ENCODE assay signal across 8 mouse cellular contexts in the genomic region with DNA sequence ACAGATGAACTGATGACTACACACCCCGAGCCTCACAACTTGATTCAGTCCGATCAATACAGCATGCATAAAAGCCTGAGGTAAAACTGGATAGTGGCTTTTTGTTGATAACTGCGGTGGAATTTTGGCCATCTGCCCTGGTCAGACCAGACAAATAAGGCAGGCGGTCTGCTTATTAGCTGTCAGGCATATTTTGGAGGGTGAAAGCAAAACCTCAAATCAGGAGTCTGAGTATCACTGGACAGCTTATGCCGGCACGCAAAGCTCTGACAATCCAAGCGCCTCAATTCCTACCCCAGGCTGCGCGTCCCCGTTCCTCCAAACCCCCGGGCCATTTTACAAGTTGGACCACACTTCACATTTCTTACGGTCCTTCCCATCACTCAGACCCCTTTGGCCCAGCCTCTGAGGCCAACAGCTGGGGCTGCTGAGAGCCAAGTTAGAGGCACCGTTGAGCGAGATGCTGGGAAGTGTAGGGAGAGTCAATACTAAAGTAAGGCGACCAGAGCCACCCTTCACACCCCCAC. TPM values are rescaled to one million over a fixed set of nuclear protein-coding genes. Genes with fewer than 3 reads are reported as not detected.
A peak's percentile ranks its signal among the peaks of the same experiment; 100 is the strongest.
DNase-seq lines count a peak whose midpoint lies in the region; ATAC-seq and TF ChIP-seq lines count a peak whose summit lies in the region.
"Had no signal": no experiment of that assay in that cellular context is flagged by ENCODE, and none has a peak within 500 bp of the region (broad histone marks: within the 10 kb centered on the region; RNA-seq: fewer than 3 reads in every experiment).

No protein-coding gene starts in this region.

- H3K27me3 ChIP-seq in C2C12 (ENCODE audit: control insufficient read depth, insufficient read depth, insufficient read length), result no peaks in the 10 kb centered on the region
- peaks cover 28% of the 10 kb centered on the region for H3K27me3 ChIP-seq in liver, embryonic 12.5 days (replicated peaks)
- H3K27me3 ChIP-seq in neural tube, embryonic 12.5 days (replicated peaks), result peaks cover 3% of the 10 kb centered on the region; the same call in 1 of the 2 replicates

- H3K4me2 ChIP-seq in liver, embryonic 12.5 days, result peak overlapping the region; percentile 76
- peak overlapping the region; percentile 93 for H3K4me2 ChIP-seq in neural tube, embryonic 12.5 days (replicated peaks)

- TF ChIP-seq POLR2A in embryonic fibroblast, embryonic 13.5 days (IDR thresholded peaks at IDR 0.05; ENCODE audit: low read depth, low read length), result no peak

- H3K9ac ChIP-seq in liver, embryonic 12.5 days, result peak overlapping the region; percentile 53; the same call in 1 of the 2 replicates
- peak overlapping the region; percentile 74 for H3K9ac ChIP-seq in neural tube, embryonic 12.5 days

- no peak for TF ChIP-seq CTCF in C2C12 (IDR thresholded peaks at IDR 0.05; ENCODE audit: control insufficient read depth, insufficient read depth, insufficient read length)
- no peak for TF ChIP-seq CTCF in embryonic fibroblast, embryonic 13.5 days (IDR thresholded peaks at IDR 0.05; ENCODE audit: borderline replicate concordance, insufficient read depth, low read length)

- H3K4me1 ChIP-seq in embryonic fibroblast, embryonic 13.5 days (ENCODE audit: control insufficient read depth, insufficient read depth, low read length), result no peaks in the 10 kb centered on the region
- peaks cover 13% of the 10 kb centered on the region for H3K4me1 ChIP-seq in liver, embryonic 12.5 days
- H3K4me1 ChIP-seq in neural tube, embryonic 12.5 days, result peaks cover 18% of the 10 kb centered on the region; the same call in 1 of the 2 replicates

- H3K36me3 ChIP-seq in C2C12 (ENCODE audit: control insufficient read depth, insufficient read depth), result no peaks in the 10 kb centered on the region
- no peaks in the 10 kb centered on the region for H3K36me3 ChIP-seq in liver, embryonic 12.5 days
- H3K36me3 ChIP-seq in neural tube, embryonic 12.5 days, result no peaks in the 10 kb centered on the region

- H3K79me3 ChIP-seq in C2C12 (ENCODE audit: low read depth), result peaks cover 5% of the 10 kb centered on the region

- intact Hi-C loops in heart, postnatal 14 days (cut with DNase I), result loop anchor here (5.0 kb wide), 1 partner anchor 47 kb away; no protein-coding TSS in a partner anchor

- no peaks in the 10 kb centered on the region for H3K9me3 ChIP-seq in liver, embryonic 12.5 days (replicated peaks)
- H3K9me3 ChIP-seq in neural tube, embryonic 12.5 days, result no peaks in the 10 kb centered on the region

- 13% methylated on average over 15 of the region's 15 CpGs for WGBS in liver, embryonic 12.5 days (ENCODE audit: insufficient replicate concordance)
- WGBS in neural tube, embryonic 12.5 days, result 9% methylated on average over 15 of the region's 15 CpGs

- H3K27ac ChIP-seq in embryonic fibroblast, embryonic 13.5 days (ENCODE audit: insufficient read depth, low read length), result no peak overlapping the region
- H3K27ac ChIP-seq in liver, embryonic 12.5 days, result no peak overlapping the region
- no peak overlapping the region for H3K27ac ChIP-seq in neural tube, embryonic 12.5 days

- H3K4me3 ChIP-seq in C2C12 (ENCODE audit: insufficient read depth, poor library complexity, severe bottlenecking), result peak overlapping the region; percentile 58
- peak overlapping the region; percentile 89 for H3K4me3 ChIP-seq in embryonic fibroblast, embryonic 13.5 days (ENCODE audit: insufficient read depth, low read length)
- peak overlapping the region; percentile 63 for H3K4me3 ChIP-seq in liver, embryonic 12.5 days
- peak overlapping the region; percentile 71 for H3K4me3 ChIP-seq in neural tube, embryonic 12.5 days

- ATAC-seq in liver, embryonic 12.5 days, result no peak
- ATAC-seq in neural tube, embryonic 12.5 days (ENCODE audit: low FRiP score, low read depth), result no peak

- peaks cover 49% of the 10 kb centered on the region for H3K79me2 ChIP-seq in C2C12 (ENCODE audit: control insufficient read depth, insufficient read depth)

- H3ac ChIP-seq in C2C12 (ENCODE audit: control insufficient read depth, insufficient read length, low read depth), result peak overlapping the region; percentile 86

- peak; percentile 86 for DNase-seq in Muller cell, postnatal 12 days (ENCODE audit: inconsistent ontology term)
- peak; percentile 42 to 51 for DNase-seq in heart, postnatal 14 days
- DNase-seq in urinary bladder, postnatal 10 days (ENCODE audit: low spot score), result no peak

TF ChIP-seq in C2C12, 6 proteins besides CTCF, POLR2A, EP300 and RAD21:
- TF ChIP-seq CEBPB (IDR thresholded peaks at IDR 0.05; ENCODE audit: low read depth), result no peak
- no peak for TF ChIP-seq USF1 (IDR thresholded peaks at IDR 0.05; ENCODE audit: low read depth)
- TF ChIP-seq MYOD1 (IDR thresholded peaks at IDR 0.05; ENCODE audit: control insufficient read depth, insufficient read length, low read depth), result no peak
- TF ChIP-seq MAX (IDR thresholded peaks at IDR 0.05), result no peak

RNA-seq across cellular contexts. Expression of a gene that starts 0.8 kb away (rescaled TPM):
- 38.2 TPM for polyA plus RNA-seq in C2C12 (2012; fragmentation: generic; extraction: Trizol)
- 40.1 and 44.2 TPM in 2 replicates for polyA plus RNA-seq in embryonic fibroblast, embryonic 13.5 days (2011; ENCODE audit: insufficient read length, low read depth, missing spikeins)
- total RNA-seq in heart, postnatal 14 days (2021), result 10 to 100 TPM; 45.6 to 45.9 TPM
- 8.0 and 8.1 TPM in 2 replicates for polyA plus RNA-seq in liver, embryonic 12.5 days (2016; fragmentation: Nextera tagmentation; extraction: Ambion mirVana)
- 60.0 and 62.4 TPM in 2 replicates for polyA plus RNA-seq in neural tube, embryonic 12.5 days (2016; fragmentation: Nextera tagmentation; extraction: Ambion mirVana)
- polyA plus RNA-seq: erythroblast, embryonic 14.5 days had no signal

RNA-seq across cellular contexts. Expression of a gene that starts 19.3 kb away (rescaled TPM):
- not detected for polyA plus RNA-seq in C2C12 (2012; fragmentation: generic; extraction: Trizol)
- polyA plus RNA-seq in embryonic fibroblast, embryonic 13.5 days (2011; ENCODE audit: insufficient read length, low read depth, missing spikeins), result not detected in 2 replicates
- not detected for total RNA-seq in heart, postnatal 14 days (2021)
- not detected in 2 replicates for polyA plus RNA-seq in liver, embryonic 12.5 days (2016; fragmentation: Nextera tagmentation; extraction: Ambion mirVana)
- not detected in 2 replicates for polyA plus RNA-seq in neural tube, embryonic 12.5 days (2016; fragmentation: Nextera tagmentation; extraction: Ambion mirVana)
- polyA plus RNA-seq: erythroblast, embryonic 14.5 days had no signal

RNA-seq across cellular contexts. Expression of a gene that starts 28.8 kb away (rescaled TPM):
- polyA plus RNA-seq in C2C12 (2012; fragmentation: generic; extraction: Trizol), result not detected
- not detected in 2 replicates for polyA plus RNA-seq in embryonic fibroblast, embryonic 13.5 days (2011; ENCODE audit: insufficient read length, low read depth, missing spikeins)
- 1 to 10 TPM; 1.6 to 2.2 TPM for total RNA-seq in heart, postnatal 14 days (2021)
- polyA plus RNA-seq in liver, embryonic 12.5 days (2016; fragmentation: Nextera tagmentation; extraction: Ambion mirVana), result 9.8 and 10.2 TPM in 2 replicates
- polyA plus RNA-seq in neural tube, embryonic 12.5 days (2016; fragmentation: Nextera tagmentation; extraction: Ambion mirVana), result 1.4 and 1.6 TPM in 2 replicates
